ENCODE assay signal across 22 mouse cellular contexts in the genomic region with DNA sequence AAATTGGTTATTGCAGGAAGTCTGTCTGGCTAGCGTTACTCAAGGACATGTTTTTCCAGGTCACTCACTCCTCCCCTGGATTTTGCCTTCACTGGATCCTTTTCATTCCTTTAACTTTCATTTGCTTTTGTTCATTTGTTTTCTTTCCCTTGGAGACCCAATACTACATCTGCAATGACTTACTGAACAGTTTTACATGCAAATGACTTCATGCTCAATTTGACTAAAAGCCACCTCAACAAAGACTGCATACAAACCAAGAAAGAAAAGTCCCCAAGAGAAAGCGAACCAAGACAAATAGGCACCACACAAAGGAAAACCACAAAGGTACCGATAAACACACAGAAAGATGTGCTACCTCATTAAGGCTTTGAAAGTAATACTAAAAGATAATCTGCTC. TPM values are rescaled to one million over a fixed set of nuclear protein-coding genes. Genes with fewer than 3 reads are reported as not detected.
DNase-seq lines count a peak whose midpoint lies in the region; ATAC-seq and TF ChIP-seq lines count a peak whose summit lies in the region.
"Had no signal": no experiment of that assay in that cellular context is flagged by ENCODE, and none has a peak within 500 bp of the region (broad histone marks: within the 10 kb centered on the region; RNA-seq: fewer than 3 reads in every experiment).

No protein-coding gene starts in this region.

- no peak for TF ChIP-seq CTCF in CH12.LX (conservative IDR thresholded peaks at IDR 0.05 in 1 of 2, IDR thresholded peaks at IDR 0.05 in 1 of 2; ENCODE audit: low read depth in 2 of 2, low read length in 2 of 2)
- TF ChIP-seq CTCF in forebrain, postnatal 0 days (IDR thresholded peaks at IDR 0.05; ENCODE audit: low read depth), result no peak

- DNase-seq in intestine, embryonic 14.5 days (ENCODE audit: low spot score), result peak; percentile 32
- DNase-seq in A20 (ENCODE audit: low read depth, low spot score) (peak; percentile 14), CH12.LX (ENCODE audit: extremely low read depth) (peak; percentile 17)
- DNase-seq in right cerebral cortex, postnatal 25 days, result no peak
- DNase-seq in forebrain, postnatal 0 days, result no peak
- no peak for DNase-seq in limb, embryonic 10.5 days (ENCODE audit: low spot score)
- DNase-seq: adrenal gland, adult 2 months; B cell, adult 2 months; cerebellum, adult 11 months; cerebellum, adult 9-10 months; cerebellum, postnatal 25 days; gastrocnemius, postnatal 36 days; heart, postnatal 36 days had no signal

- TF ChIP-seq EP300 in CH12.LX (IDR thresholded peaks at IDR 0.05; ENCODE audit: low read length), result no peak

- no peak overlapping the region for H3K27ac ChIP-seq in intestine, embryonic 14.5 days (ENCODE audit: low read depth)
- H3K27ac ChIP-seq in intestine, embryonic 16.5 days (ENCODE audit: low read length), result no peak overlapping the region
- H3K27ac ChIP-seq in CH12.LX (ENCODE audit: insufficient read depth, low read depth), result no peak overlapping the region
- H3K27ac ChIP-seq in neural tube, embryonic 12.5 days, result no peak overlapping the region
- no peak overlapping the region for H3K27ac ChIP-seq in forebrain, postnatal 0 days (ENCODE audit: low read depth, low read length)
- H3K27ac ChIP-seq in limb, embryonic 10.5 days, result no peak overlapping the region
- H3K27ac ChIP-seq: embryonic facial prominence, embryonic 10.5 days; forebrain, embryonic 10.5 days; heart, embryonic 13.5 days; hindbrain, embryonic 12.5 days had no signal

- H3K9ac ChIP-seq in intestine, embryonic 14.5 days (ENCODE audit: low read length), result no peak overlapping the region
- no peak overlapping the region for H3K9ac ChIP-seq in intestine, embryonic 16.5 days (ENCODE audit: low read depth, low read length)
- H3K9ac ChIP-seq in CH12.LX (ENCODE audit: insufficient read depth, low read depth), result no peak overlapping the region
- H3K9ac ChIP-seq in neural tube, embryonic 12.5 days, result no peak overlapping the region
- H3K9ac ChIP-seq in forebrain, postnatal 0 days, result no peak overlapping the region
- H3K9ac ChIP-seq: heart, embryonic 13.5 days; hindbrain, embryonic 12.5 days had no signal

- no peak overlapping the region for H3K4me3 ChIP-seq in intestine, embryonic 14.5 days (ENCODE audit: low read depth, low read length)
- no peak overlapping the region for H3K4me3 ChIP-seq in intestine, embryonic 16.5 days (ENCODE audit: low read length)
- no peak overlapping the region for H3K4me3 ChIP-seq in CH12.LX (replicated peaks in 1 of 3; ENCODE audit: low read depth in 2 of 3, low read length in 2 of 3, poor library complexity in 1 of 3)
- H3K4me3 ChIP-seq in neural tube, embryonic 12.5 days, result no peak overlapping the region
- no peak overlapping the region for H3K4me3 ChIP-seq in forebrain, postnatal 0 days (ENCODE audit: low read depth, low read length)
- no peak overlapping the region for H3K4me3 ChIP-seq in limb, embryonic 10.5 days
- H3K4me3 ChIP-seq: embryonic facial prominence, embryonic 10.5 days; forebrain, embryonic 10.5 days; heart, embryonic 13.5 days; hindbrain, embryonic 12.5 days had no signal

- in situ Hi-C loops in CH12.LX (cut with MboI; ENCODE audit: low pct_ligation_motif_present, low pct_unique_long_range_greater_than_20kb, low sequenced_read_pairs), result no loop called here

- ATAC-seq in intestine, embryonic 14.5 days (replicated peaks; ENCODE audit: low FRiP score, low TSS enrichment, low read depth), result no peak
- no peak for ATAC-seq in intestine, embryonic 16.5 days
- peak; percentile 61 for ATAC-seq in neural tube, embryonic 12.5 days (ENCODE audit: low FRiP score, low read depth)
- no peak for ATAC-seq in forebrain, postnatal 0 days
- ATAC-seq: activated CD4-positive, CD25-positive, alpha-beta regulatory T cell, adult 4 months; CD4-positive, CD25-positive, alpha-beta regulatory T cell, adult 4 months; forebrain, embryonic 14.5 days had no signal

- no peak for TF ChIP-seq POLR2A in CH12.LX (IDR thresholded peaks at IDR 0.05; ENCODE audit: low read depth, low read length)

- no peaks in the 10 kb centered on the region for H3K27me3 ChIP-seq in intestine, embryonic 14.5 days (replicated peaks; ENCODE audit: control insufficient read depth, insufficient read depth, low read length)
- no peaks in the 10 kb centered on the region for H3K27me3 ChIP-seq in intestine, embryonic 16.5 days (replicated peaks; ENCODE audit: control insufficient read depth, insufficient read depth, low read length)
- H3K27me3 ChIP-seq in CH12.LX (replicated peaks), result no peaks in the 10 kb centered on the region
- no peaks in the 10 kb centered on the region for H3K27me3 ChIP-seq in neural tube, embryonic 12.5 days (replicated peaks)
- H3K27me3 ChIP-seq in forebrain, postnatal 0 days (ENCODE audit: insufficient read depth, low read length), result no peaks in the 10 kb centered on the region
- H3K27me3 ChIP-seq in limb, embryonic 10.5 days (ENCODE audit: low read depth, poor library complexity, severe bottlenecking), result no peaks in the 10 kb centered on the region
- H3K27me3 ChIP-seq: heart, embryonic 13.5 days; hindbrain, embryonic 12.5 days had no signal

- H3K9me3 ChIP-seq in intestine, embryonic 14.5 days (ENCODE audit: control insufficient read depth, low read length), result no peaks in the 10 kb centered on the region
- no peaks in the 10 kb centered on the region for H3K9me3 ChIP-seq in intestine, embryonic 16.5 days (ENCODE audit: control insufficient read depth, low read length)
- H3K9me3 ChIP-seq in CH12.LX (replicated peaks; ENCODE audit: low read length), result no peaks in the 10 kb centered on the region
- no peaks in the 10 kb centered on the region for H3K9me3 ChIP-seq in neural tube, embryonic 12.5 days
- H3K9me3 ChIP-seq in forebrain, postnatal 0 days (ENCODE audit: low read length), result no peaks in the 10 kb centered on the region
- no peaks in the 10 kb centered on the region for H3K9me3 ChIP-seq in limb, embryonic 10.5 days (replicated peaks)
- H3K9me3 ChIP-seq: embryonic facial prominence, embryonic 10.5 days; forebrain, embryonic 10.5 days; heart, embryonic 13.5 days; hindbrain, embryonic 12.5 days had no signal

- no peaks in the 10 kb centered on the region for H3K4me1 ChIP-seq in intestine, embryonic 14.5 days (replicated peaks; ENCODE audit: control insufficient read depth, insufficient read depth, low read length)
- no peaks in the 10 kb centered on the region for H3K4me1 ChIP-seq in intestine, embryonic 16.5 days (ENCODE audit: control insufficient read depth, insufficient read depth, low read length)
- H3K4me1 ChIP-seq in CH12.LX (ENCODE audit: control insufficient read depth in 1 of 2, insufficient read depth in 2 of 2), result peaks cover 6 to 14% of the 10 kb centered on the region in 2 experiments
- H3K4me1 ChIP-seq in neural tube, embryonic 12.5 days, result no peaks in the 10 kb centered on the region
- H3K4me1 ChIP-seq in forebrain, postnatal 0 days (ENCODE audit: insufficient read depth), result no peaks in the 10 kb centered on the region
- H3K4me1 ChIP-seq in limb, embryonic 10.5 days, result no peaks in the 10 kb centered on the region
- H3K4me1 ChIP-seq: embryonic facial prominence, embryonic 10.5 days; hindbrain, embryonic 12.5 days had no signal

- WGBS in intestine, embryonic 14.5 days, result 75% methylated on average over 3 of the region's 3 CpGs
- 75% methylated on average over 3 of the region's 3 CpGs for WGBS in intestine, embryonic 16.5 days
- 23% methylated on average over 3 of the region's 3 CpGs for WGBS in neural tube, embryonic 12.5 days
- 26% methylated on average over 3 of the region's 3 CpGs for WGBS in forebrain, postnatal 0 days
- 83% methylated on average over 3 of the region's 3 CpGs for WGBS in limb, embryonic 10.5 days

- TF ChIP-seq RAD21 in CH12.LX (IDR thresholded peaks at IDR 0.05; ENCODE audit: low read depth, low read length), result no peak

- H3K36me3 ChIP-seq in intestine, embryonic 14.5 days (ENCODE audit: control insufficient read depth, insufficient read depth, low read length), result no peaks in the 10 kb centered on the region
- H3K36me3 ChIP-seq in intestine, embryonic 16.5 days (ENCODE audit: control insufficient read depth, insufficient read depth, low read length), result no peaks in the 10 kb centered on the region
- no peaks in the 10 kb centered on the region for H3K36me3 ChIP-seq in CH12.LX (replicated peaks in 1 of 2; ENCODE audit: control insufficient read depth in 1 of 2, insufficient read depth in 1 of 2, low read length in 1 of 2)
- no peaks in the 10 kb centered on the region for H3K36me3 ChIP-seq in neural tube, embryonic 12.5 days
- H3K36me3 ChIP-seq in forebrain, postnatal 0 days (ENCODE audit: insufficient read depth), result no peaks in the 10 kb centered on the region
- H3K36me3 ChIP-seq in limb, embryonic 10.5 days, result no peaks in the 10 kb centered on the region
- H3K36me3 ChIP-seq: embryonic facial prominence, embryonic 10.5 days; forebrain, embryonic 10.5 days; heart, embryonic 13.5 days; hindbrain, embryonic 12.5 days had no signal

- no peaks in the 10 kb centered on the region for H3K79me2 ChIP-seq in CH12.LX (replicated peaks; ENCODE audit: control insufficient read depth, extremely low read depth, insufficient read depth, poor library complexity, severe bottlenecking)

- dilution Hi-C loops in CH12.LX (cut with MboI; ENCODE audit: extremely low pct_ligation_motif_present, extremely low pct_unique_long_range_greater_than_20kb, low sequenced_read_pairs), result no loop called here

- no peak overlapping the region for H3K4me2 ChIP-seq in intestine, embryonic 14.5 days (ENCODE audit: low read length)
- no peak overlapping the region for H3K4me2 ChIP-seq in intestine, embryonic 16.5 days (ENCODE audit: low read depth, low read length)
- H3K4me2 ChIP-seq in CH12.LX (ENCODE audit: insufficient read depth, low read depth, poor library complexity, severe bottlenecking), result peak overlapping the region; percentile 5; the same call in 1 of the 2 replicates
- H3K4me2 ChIP-seq in neural tube, embryonic 12.5 days (replicated peaks), result no peak overlapping the region
- no peak overlapping the region for H3K4me2 ChIP-seq in forebrain, postnatal 0 days (ENCODE audit: low read depth)
- H3K4me2 ChIP-seq: heart, embryonic 13.5 days; hindbrain, embryonic 12.5 days had no signal

RNA-seq across cellular contexts. Expression of gene Klhl7, which starts 13.5 kb away (rescaled TPM):
- polyA plus RNA-seq in intestine, embryonic 14.5 days (2014; fragmentation: Nextera tagmentation; extraction: Ambion mirVana), result 46.6 and 50.4 TPM in 2 replicates
- 31.0 and 31.2 TPM in 2 replicates for polyA plus RNA-seq in intestine, embryonic 16.5 days (2015; fragmentation: Nextera tagmentation; extraction: Ambion mirVana)
- total RNA-seq in CH12.LX (2012; rRNA removed) (20.0 and 20.4 TPM in 2 replicates), CH12.LX (2014; rRNA removed) (71.4 and 72.1 TPM in 2 replicates)
- 23.2 and 26.5 TPM in 2 replicates for polyA plus RNA-seq in CH12.LX (2012; ENCODE audit: insufficient read length, low read depth)
- 109 and 113 TPM in 2 replicates for polyA plus RNA-seq in neural tube, embryonic 12.5 days (2016; fragmentation: Nextera tagmentation; extraction: Ambion mirVana)
- 244 and 250 TPM in 2 replicates for total RNA-seq in forebrain, postnatal 0 days (2014; rRNA removed)
- 90.5 and 118 TPM in 2 replicates for polyA plus RNA-seq in forebrain, postnatal 0 days (2015; fragmentation: Nextera tagmentation; extraction: Ambion mirVana)
- 46.8 and 51.1 TPM in 2 replicates for polyA plus RNA-seq in limb, embryonic 10.5 days (2016; fragmentation: Nextera tagmentation; extraction: Ambion mirVana)

RNA-seq across cellular contexts. Expression of gene Fam126a, which starts 56.4 kb away (rescaled TPM):
- 21.7 and 23.0 TPM in 2 replicates for polyA plus RNA-seq in intestine, embryonic 14.5 days (2014; fragmentation: Nextera tagmentation; extraction: Ambion mirVana)
- 11.1 and 11.7 TPM in 2 replicates for polyA plus RNA-seq in intestine, embryonic 16.5 days (2015; fragmentation: Nextera tagmentation; extraction: Ambion mirVana)
- total RNA-seq in CH12.LX (2012; rRNA removed) (18.2 and 22.6 TPM in 2 replicates), CH12.LX (2014; rRNA removed) (16.5 and 19.6 TPM in 2 replicates)
- 31.6 and 32.6 TPM in 2 replicates for polyA plus RNA-seq in CH12.LX (2012; ENCODE audit: insufficient read length, low read depth)
- polyA plus RNA-seq in neural tube, embryonic 12.5 days (2016; fragmentation: Nextera tagmentation; extraction: Ambion mirVana), result 41.0 and 42.6 TPM in 2 replicates
- total RNA-seq in forebrain, postnatal 0 days (2014; rRNA removed), result 43.3 and 44.0 TPM in 2 replicates
- polyA plus RNA-seq in forebrain, postnatal 0 days (2015; fragmentation: Nextera tagmentation; extraction: Ambion mirVana), result 19.2 and 25.4 TPM in 2 replicates
- 15.8 and 23.3 TPM in 2 replicates for polyA plus RNA-seq in limb, embryonic 10.5 days (2016; fragmentation: Nextera tagmentation; extraction: Ambion mirVana)

Comparison
In these comparisons a context has a peak if more than half of its experiments do, and no peak if none do; other contexts are left out.
1. DNase-seq: peak in intestine, embryonic 14.5 days (single experiment), A20 (single experiment) and CH12.LX (single experiment); none in right cerebral cortex, postnatal 25 days (single experiment), forebrain, postnatal 0 days (single experiment) and limb, embryonic 10.5 days (single experiment).